Mouse (Mus musculus): Measurements from ENCODE around the gene 1700017B05Rik. TPM values are rescaled to one million over a fixed set of nuclear protein-coding genes. Genes with fewer than 3 reads are reported as not detected.
A peak's percentile ranks its signal among the peaks of the same experiment; 100 is the strongest.

The 1700017B05Rik gene
- polyA plus RNA-seq, 1 experiment, result 30.3 TPM

- H3K79me2 ChIP-seq (ENCODE audit: control insufficient read depth, insufficient read depth), result no peaks in the 10 kb centered on the region
- no peak overlapping the region for H3K4me3 ChIP-seq
- no peak overlapping the region for H3ac ChIP-seq (ENCODE audit: control insufficient read depth, insufficient read length)
- H3K36me3 ChIP-seq (ENCODE audit: control insufficient read depth, insufficient read depth), result no peaks in the 10 kb centered on the region
- H3K27me3 ChIP-seq (ENCODE audit: control insufficient read depth, insufficient read depth, insufficient read length), result no peaks in the 10 kb centered on the region
- H3K4me2 ChIP-seq (ENCODE audit: low read depth), result no peak overlapping the region
- TF ChIP-seq USF1 (IDR thresholded peaks at IDR 0.05; ENCODE audit: low read depth) (no peak), TCF12 (IDR thresholded peaks at IDR 0.05; ENCODE audit: insufficient read depth, poor library complexity, severe bottlenecking) (no peak), POLR2A (IDR thresholded peaks at IDR 0.05; ENCODE audit: insufficient read length, low read depth) (no peak), MAX (IDR thresholded peaks at IDR 0.05; ENCODE audit: low read depth) (no peak), MYOD1 (IDR thresholded peaks at IDR 0.05; ENCODE audit: control insufficient read depth in 1 of 3, insufficient read length in 2 of 3, low read depth in 2 of 3) (no peak), E2F4 (IDR thresholded peaks at IDR 0.05; ENCODE audit: insufficient read depth) (no peak), POLR2AphosphoS2 (IDR thresholded peaks at IDR 0.05; ENCODE audit: insufficient read length, low read depth) (no peak), SRF (IDR thresholded peaks at IDR 0.05; ENCODE audit: control insufficient read depth, insufficient read length, low read depth) (no peak), TCF3 (IDR thresholded peaks at IDR 0.05; ENCODE audit: insufficient read length, low read depth) (no peak), REST (IDR thresholded peaks at IDR 0.05; ENCODE audit: insufficient read depth, insufficient read length) (no peak), MYOG (IDR thresholded peaks at IDR 0.05; ENCODE audit: control insufficient read depth in 1 of 3, insufficient read depth in 1 of 3, insufficient read length in 2 of 3, low read depth in 2 of 3) (no peak), CEBPB (IDR thresholded peaks at IDR 0.05; ENCODE audit: insufficient read depth, poor library complexity, severe bottlenecking) (no peak)
These were observed 24.7 kb downstream of the 1700017B05Rik start for GRCm38 (mm10) chr9:57237705-57238104.

- Histone ChIP-seq H3K4me2 (ENCODE audit: low read depth) (no peak within 1 kb of the TSS), H3K79me2 (ENCODE audit: control insufficient read depth, insufficient read depth) (no peaks in the 10 kb centered on the region), H3K27me3 (ENCODE audit: control insufficient read depth, insufficient read depth, insufficient read length) (no peaks in the 10 kb centered on the region), H3ac (ENCODE audit: control insufficient read depth, insufficient read length) (no peak within 1 kb of the TSS), H3K4me3 (no peak within 1 kb of the TSS), H3K36me3 (ENCODE audit: control insufficient read depth, insufficient read depth) (no peaks in the 10 kb centered on the region)
- TF ChIP-seq MYOG (IDR thresholded peaks at IDR 0.05; ENCODE audit: control insufficient read depth in 1 of 3, insufficient read depth in 1 of 3, insufficient read length in 2 of 3, low read depth in 2 of 3) (no peak), SRF (IDR thresholded peaks at IDR 0.05; ENCODE audit: control insufficient read depth, insufficient read length, low read depth) (no peak), POLR2A (IDR thresholded peaks at IDR 0.05; ENCODE audit: insufficient read length, low read depth) (no peak), POLR2AphosphoS2 (IDR thresholded peaks at IDR 0.05; ENCODE audit: insufficient read length, low read depth) (no peak), MAX (IDR thresholded peaks at IDR 0.05; ENCODE audit: low read depth) (no peak), TCF3 (IDR thresholded peaks at IDR 0.05; ENCODE audit: insufficient read length, low read depth) (no peak), USF1 (IDR thresholded peaks at IDR 0.05; ENCODE audit: low read depth) (no peak), REST (IDR thresholded peaks at IDR 0.05; ENCODE audit: insufficient read depth, insufficient read length) (no peak), E2F4 (IDR thresholded peaks at IDR 0.05; ENCODE audit: insufficient read depth) (no peak), CEBPB (IDR thresholded peaks at IDR 0.05; ENCODE audit: insufficient read depth, poor library complexity, severe bottlenecking) (no peak), MYOD1 (IDR thresholded peaks at IDR 0.05; ENCODE audit: control insufficient read depth in 1 of 3, insufficient read length in 2 of 3, low read depth in 2 of 3) (no peak), TCF12 (IDR thresholded peaks at IDR 0.05; ENCODE audit: insufficient read depth, poor library complexity, severe bottlenecking) (no peak)
These were observed 26.2 kb downstream of the 1700017B05Rik start, which contains the start of gene Trcg1 for GRCm38 (mm10) chr9:57236256-57236655. Gene Trcg1, plus strand, starts transcription at chr9:57236556.

- no peaks in the 10 kb centered on the region for H3K27me3 ChIP-seq (ENCODE audit: control insufficient read depth, insufficient read depth, insufficient read length)
- no peak for TF ChIP-seq TCF12 (IDR thresholded peaks at IDR 0.05; ENCODE audit: insufficient read depth, poor library complexity, severe bottlenecking)
- TF ChIP-seq CEBPB (IDR thresholded peaks at IDR 0.05; ENCODE audit: insufficient read depth, poor library complexity, severe bottlenecking), result peak; percentile 62
- TF ChIP-seq MYOG (IDR thresholded peaks at IDR 0.05; ENCODE audit: control insufficient read depth in 1 of 3, insufficient read depth in 1 of 3, insufficient read length in 2 of 3, low read depth in 2 of 3), result no peak
- no peak for TF ChIP-seq POLR2A (IDR thresholded peaks at IDR 0.05; ENCODE audit: insufficient read length, low read depth)
- TF ChIP-seq USF1 (IDR thresholded peaks at IDR 0.05; ENCODE audit: low read depth), result peak; percentile 51
- TF ChIP-seq POLR2AphosphoS2 (IDR thresholded peaks at IDR 0.05; ENCODE audit: insufficient read length, low read depth), result no peak
- TF ChIP-seq TCF3 (IDR thresholded peaks at IDR 0.05; ENCODE audit: insufficient read length, low read depth), result no peak
- TF ChIP-seq SRF (IDR thresholded peaks at IDR 0.05; ENCODE audit: control insufficient read depth, insufficient read length, low read depth), result no peak
- no peak for TF ChIP-seq MAX (IDR thresholded peaks at IDR 0.05; ENCODE audit: low read depth)
- no peak for TF ChIP-seq MYOD1 (IDR thresholded peaks at IDR 0.05; ENCODE audit: control insufficient read depth in 1 of 3, insufficient read length in 2 of 3, low read depth in 2 of 3)
- no peak for TF ChIP-seq E2F4 (IDR thresholded peaks at IDR 0.05; ENCODE audit: insufficient read depth)
- H3K79me2 ChIP-seq (ENCODE audit: control insufficient read depth, insufficient read depth), result no peaks in the 10 kb centered on the region
- no peaks in the 10 kb centered on the region for H3K36me3 ChIP-seq (ENCODE audit: control insufficient read depth, insufficient read depth)
- H3K4me3 ChIP-seq, result no peak overlapping the region
- H3ac ChIP-seq (ENCODE audit: control insufficient read depth, insufficient read length), result no peak overlapping the region
- H3K4me2 ChIP-seq (ENCODE audit: low read depth), result peak overlapping the region; percentile 7
These were observed 28.6 kb downstream of the 1700017B05Rik start for GRCm38 (mm10) chr9:57233767-57234166.

- no peaks in the 10 kb centered on the region for H3K79me2 ChIP-seq (ENCODE audit: control insufficient read depth, insufficient read depth)
- no peaks in the 10 kb centered on the region for H3K27me3 ChIP-seq (ENCODE audit: control insufficient read depth, insufficient read depth, insufficient read length)
- peak overlapping the region; percentile 7 for H3K4me2 ChIP-seq (ENCODE audit: low read depth)
- H3K4me3 ChIP-seq, result no peak overlapping the region
- H3K36me3 ChIP-seq (ENCODE audit: control insufficient read depth, insufficient read depth), result no peaks in the 10 kb centered on the region
- TF ChIP-seq TCF3 (IDR thresholded peaks at IDR 0.05; ENCODE audit: insufficient read length, low read depth) (no peak), USF1 (IDR thresholded peaks at IDR 0.05; ENCODE audit: low read depth) (no peak), SRF (IDR thresholded peaks at IDR 0.05; ENCODE audit: control insufficient read depth, insufficient read length, low read depth) (no peak), E2F4 (IDR thresholded peaks at IDR 0.05; ENCODE audit: insufficient read depth) (no peak), TCF12 (IDR thresholded peaks at IDR 0.05; ENCODE audit: insufficient read depth, poor library complexity, severe bottlenecking) (no peak), MYOD1 (IDR thresholded peaks at IDR 0.05; ENCODE audit: control insufficient read depth in 1 of 3, insufficient read length in 2 of 3, low read depth in 2 of 3) (no peak), CEBPB (IDR thresholded peaks at IDR 0.05; ENCODE audit: insufficient read depth, poor library complexity, severe bottlenecking) (no peak), POLR2A (IDR thresholded peaks at IDR 0.05; ENCODE audit: insufficient read length, low read depth) (no peak), MYOG (IDR thresholded peaks at IDR 0.05; ENCODE audit: control insufficient read depth in 1 of 3, insufficient read depth in 1 of 3, insufficient read length in 2 of 3, low read depth in 2 of 3) (no peak)
- no peak overlapping the region for H3ac ChIP-seq (ENCODE audit: control insufficient read depth, insufficient read length)
These were observed 29.3 kb downstream of the 1700017B05Rik start for GRCm38 (mm10) chr9:57233142-57233541.
